Mouse (Mus musculus): ENCODE measurements around the gene Rpl7l1. TPM values are rescaled to one million over a fixed set of nuclear protein-coding genes. Genes with fewer than 3 reads are reported as not detected.

The Rpl7l1 gene
- total RNA-seq, 4 experiments from 2014 or later = 40.2 to 47.5 (median 45.0) TPM

DNA sequence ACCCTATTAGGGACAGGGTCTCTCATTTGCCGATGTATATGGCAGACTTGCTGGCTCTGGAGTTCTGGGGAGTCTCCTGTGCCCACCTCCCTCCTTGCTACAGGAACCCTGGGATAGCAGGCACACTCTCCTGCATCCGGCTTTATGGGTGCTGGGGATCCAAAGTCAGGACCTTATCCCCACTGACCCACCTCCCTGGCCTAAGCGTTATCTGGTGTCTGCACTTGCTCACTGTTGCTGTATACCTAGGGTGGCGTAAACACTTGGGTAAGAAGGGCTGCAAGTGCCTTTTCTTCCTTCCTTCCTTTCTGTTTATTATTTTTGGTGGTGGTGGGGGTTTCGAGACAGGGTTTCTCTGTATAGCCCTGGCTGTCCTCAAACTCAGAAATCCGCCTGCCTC, 41.2 kb downstream of the Rpl7l1 start:
- no peak for DNase-seq (ENCODE audit: low spot score in 2 of 2)

DNA sequence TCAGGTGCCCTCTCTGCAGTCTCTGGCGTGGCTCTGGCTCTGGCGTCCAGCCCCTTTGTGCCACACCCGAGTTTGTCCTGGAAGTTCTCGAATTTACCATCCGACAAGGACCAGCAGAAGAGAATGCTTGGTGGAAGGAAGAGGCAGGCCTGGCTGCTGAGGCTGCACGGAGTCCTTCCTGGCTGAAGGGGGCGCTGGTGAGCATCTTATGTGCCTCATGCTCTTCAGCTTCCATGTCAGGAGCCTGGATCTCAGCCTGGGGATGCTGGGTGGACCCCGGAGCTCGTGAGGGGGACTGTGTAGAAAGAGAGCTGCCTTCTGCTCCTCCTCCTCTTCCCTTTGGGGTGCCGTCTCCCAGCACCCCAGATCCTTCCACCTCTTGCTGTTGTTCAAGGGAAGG, 46.3 kb downstream of the Rpl7l1 start:
- DNase-seq (ENCODE audit: low spot score in 2 of 2) = no peak

GRCm38 (mm10) chr17:46735287-46735686, 47.2 kb downstream of the Rpl7l1 start:
- DNase-seq (ENCODE audit: low spot score in 2 of 2) = no peak

DNA sequence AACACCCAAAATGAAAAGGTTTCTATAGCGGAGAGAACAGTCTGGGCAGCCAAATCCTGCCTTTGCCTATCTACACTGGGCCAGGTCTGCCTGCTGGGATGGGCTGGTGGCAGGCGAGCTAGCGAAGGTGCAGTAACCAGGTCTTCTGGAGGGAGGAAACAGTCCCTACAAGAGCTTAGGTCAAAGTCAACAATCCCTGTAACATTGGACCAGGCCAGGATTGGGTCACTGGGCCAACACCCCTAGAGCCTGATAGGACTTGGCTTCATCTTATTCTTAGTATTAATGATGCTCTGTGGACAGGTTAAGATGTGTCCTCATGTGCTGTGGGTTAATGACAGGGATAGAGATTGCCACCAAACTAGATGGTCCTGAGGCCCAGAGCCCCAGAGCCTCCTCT, 48.4 kb downstream of the Rpl7l1 start:
- DNase-seq (ENCODE audit: low spot score in 2 of 2) = no peak

GRCm38 (mm10) chr17:46728904-46729318, 53.6 kb downstream of the Rpl7l1 start, which contains the start of gene Gnmt:
Gene Gnmt (minus strand): TSS chr17:46729168.
- no peak for DNase-seq (ENCODE audit: low spot score in 2 of 2)

DNA sequence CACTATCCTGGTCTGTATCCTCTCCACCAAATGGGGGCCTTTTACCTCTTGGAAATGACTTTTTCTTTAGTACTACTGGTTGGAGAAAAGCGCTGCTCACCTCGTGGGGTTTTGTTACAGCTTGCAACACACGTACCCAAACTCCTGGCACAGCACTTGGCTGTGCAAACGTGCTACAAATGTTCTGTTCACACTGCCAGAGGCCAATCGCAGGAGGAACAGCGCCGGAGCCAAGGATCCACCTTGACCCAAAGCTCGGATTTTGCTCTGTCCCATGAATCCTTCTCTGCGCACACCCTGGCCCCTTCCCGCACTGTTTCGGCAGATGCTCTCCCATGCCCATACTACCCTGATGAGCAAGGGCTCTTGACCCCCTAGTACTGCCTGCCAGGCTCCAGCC, 54.0 kb downstream of the Rpl7l1 start:
- no peak for DNase-seq (ENCODE audit: low spot score in 2 of 2)

GRCm38 (mm10) chr17:46728021-46728420, 54.5 kb downstream of the Rpl7l1 start:
- no peak for DNase-seq (ENCODE audit: low spot score in 2 of 2)

GRCm38 (mm10) chr17:46727271-46727670, 55.2 kb downstream of the Rpl7l1 start:
- DNase-seq (ENCODE audit: low spot score in 2 of 2) = no peak

DNA sequence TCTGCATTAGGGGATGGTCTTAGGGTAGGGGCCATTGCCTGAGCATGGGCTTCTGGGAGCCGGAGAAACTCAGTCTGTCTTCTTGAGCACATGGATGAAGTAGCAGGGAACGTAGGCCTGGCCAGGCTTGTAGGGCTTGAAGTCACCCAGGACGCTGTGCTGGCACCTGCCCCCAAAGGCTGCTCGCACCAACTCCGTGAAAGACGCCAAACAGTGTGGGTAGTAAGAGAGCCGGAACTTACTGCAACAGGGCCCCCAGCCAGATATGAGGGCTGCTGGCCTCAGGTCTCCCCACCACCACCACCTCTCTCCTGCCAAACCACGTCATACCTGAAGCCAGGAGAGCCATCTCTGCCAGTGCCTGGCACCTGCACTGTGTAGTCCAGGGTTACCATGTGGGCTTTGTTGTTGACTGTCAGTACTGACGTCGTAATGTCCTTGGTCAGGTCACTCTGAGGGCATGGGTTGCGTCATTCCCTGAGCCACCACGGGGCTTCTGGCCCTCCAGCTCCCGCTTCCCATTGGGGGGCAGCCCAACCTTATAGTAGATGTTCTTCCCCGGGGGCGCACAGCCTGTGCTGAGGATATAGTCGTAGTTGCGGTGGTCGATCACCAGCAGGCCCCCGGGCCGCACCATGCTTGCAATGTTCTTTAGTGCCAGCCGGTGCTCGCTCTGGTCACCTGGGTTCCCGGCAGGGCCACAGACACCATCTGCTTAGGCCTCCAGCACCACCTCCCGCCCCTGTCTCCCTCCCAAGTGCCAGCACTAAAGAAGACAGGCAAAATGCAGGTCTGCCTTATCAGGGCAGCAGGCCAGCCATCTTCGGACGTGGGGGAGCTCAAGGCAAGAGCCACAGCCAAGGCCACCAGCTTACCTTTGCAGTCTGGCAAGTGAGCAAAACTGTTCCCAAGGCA, 56.5 kb downstream of the Rpl7l1 start:
- DNase-seq (ENCODE audit: low spot score in 2 of 2) = no peak

DNA sequence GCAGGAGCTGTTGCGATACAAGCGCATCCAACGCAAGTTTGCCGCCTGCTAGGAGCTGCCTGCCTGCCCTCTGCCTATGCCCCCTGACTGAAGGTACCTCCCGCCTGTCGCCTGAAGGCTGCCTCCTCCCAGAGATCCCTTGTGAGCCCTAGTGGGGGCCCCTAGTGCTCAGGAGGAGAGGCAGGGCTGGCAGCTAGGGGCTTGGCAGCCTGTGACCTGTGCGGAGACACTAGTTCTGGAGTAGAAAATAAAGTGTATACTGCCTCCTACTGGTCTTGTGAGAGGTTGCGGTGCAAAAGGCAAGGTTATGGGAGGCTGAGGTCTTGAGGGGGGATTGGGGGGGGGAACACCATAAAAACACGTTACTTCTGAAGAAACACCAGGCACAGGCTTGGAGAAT, 57.2 kb downstream of the Rpl7l1 start:
- no peak for DNase-seq (ENCODE audit: low spot score in 2 of 2)

DNA sequence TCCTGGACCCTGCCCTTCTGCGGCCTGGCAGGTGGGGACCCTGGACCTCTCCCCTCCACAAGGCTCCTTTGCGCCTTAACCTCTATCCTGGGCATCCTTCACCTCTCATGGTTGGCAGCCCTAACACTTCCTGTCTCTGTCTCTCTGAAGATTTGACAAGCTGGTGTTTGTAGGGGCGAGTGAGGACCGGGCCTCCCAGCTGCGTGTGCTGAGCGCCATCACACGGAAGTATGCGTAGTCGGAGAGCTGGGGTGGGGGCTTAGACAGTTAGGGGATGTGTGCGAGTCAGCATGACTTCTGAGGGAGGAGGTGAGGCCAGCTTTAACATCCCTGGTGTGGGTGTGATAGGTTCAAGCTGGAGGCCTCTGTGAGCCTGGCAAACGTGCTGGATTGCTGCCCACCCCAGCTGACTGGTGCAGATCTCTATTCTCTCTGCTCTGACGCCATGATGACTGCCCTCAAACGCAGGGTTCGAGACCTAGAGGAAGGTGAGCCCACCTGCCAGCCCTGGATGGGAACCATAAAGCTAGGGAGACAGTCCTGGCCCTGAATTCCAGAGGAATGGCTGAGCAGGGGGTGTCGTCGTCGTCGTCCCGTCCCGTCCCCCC, 57.9 kb downstream of the Rpl7l1 start:
- no peak for DNase-seq (ENCODE audit: low spot score in 2 of 2)

Other genes with a start within 250 kb of the Rpl7l1 start
- 10 to 100 TPM; 57.2 to 81.6 (median 63.8) TPM for gene Cul9, start 236.3 kb downstream of the Rpl7l1 start, total RNA-seq (2022)
- 10 to 100 TPM; 66.2 to 84.0 (median 73.5) TPM for gene Srf, start 226.5 kb downstream of the Rpl7l1 start, total RNA-seq (2022)
- gene Ptk7, start 153.2 kb downstream of the Rpl7l1 start, total RNA-seq (2022) = 1 to 10 TPM; 8.2 to 9.2 (median 8.9) TPM
- 10 to 100 TPM; 18.9 to 21.8 (median 21.1) TPM for gene Klc4, start 136.7 kb downstream of the Rpl7l1 start, total RNA-seq (2022)
- 10 to 100 TPM; 43.7 to 60.5 (median 51.2) TPM for gene Mrpl2, start 136.4 kb downstream of the Rpl7l1 start, total RNA-seq (2022)
- gene Cul7, start 132.3 kb downstream of the Rpl7l1 start, total RNA-seq (2022) = 10 to 100 TPM; 22.6 to 26.4 (median 23.4) TPM
- 10 to 100 TPM; 12.1 to 20.5 (median 17.0) TPM for gene Rrp36, start 108.3 kb downstream of the Rpl7l1 start, total RNA-seq (2022)
- 100 to 1,000 TPM in 1 of 4 experiments, 10 to 100 TPM in 3; 92.7 to 105 (median 96.4) TPM for gene Mea1, start 103.9 kb downstream of the Rpl7l1 start, total RNA-seq (2022)
- 100 to 1,000 TPM; 155 to 173 (median 166) TPM for gene Klhdc3, start 101.8 kb downstream of the Rpl7l1 start, total RNA-seq (2022)
- 10 to 100 TPM; 78.6 to 86.9 (median 81.8) TPM for gene Ppp2r5d, start 77.6 kb downstream of the Rpl7l1 start, total RNA-seq (2022)
- gene Pex6, start 71.2 kb downstream of the Rpl7l1 start, total RNA-seq (2022) = 10 to 100 TPM; 42.8 to 54.4 (median 51.9) TPM
- 1 to 10 TPM in 2 of 4 experiments, under 1 TPM in 1, not detected in 1; 0.61 to 1.6 (median 1.2) TPM for gene Gnmt, start 53.5 kb downstream of the Rpl7l1 start, total RNA-seq (2022)
- gene Cnpy3, start 30.5 kb downstream of the Rpl7l1 start, total RNA-seq (2022) = 10 to 100 TPM; 64.6 to 68.9 (median 67.9) TPM
- under 1 TPM in 2 of 4 experiments, not detected in 2; 0.29 to 0.49 TPM for gene Ptcra, start 19.0 kb downstream of the Rpl7l1 start, total RNA-seq (2022)
- gene 2310039H08Rik, start 10.0 kb downstream of the Rpl7l1 start, total RNA-seq (2022) = 1 to 10 TPM; 7.3 to 9.2 (median 8.7) TPM
- 10 to 100 TPM; 51.9 to 67.7 (median 61.2) TPM for gene Bicral, start 75.8 kb upstream of the Rpl7l1 start, total RNA-seq (2022)
- gene Tbcc, start 108.0 kb upstream of the Rpl7l1 start, total RNA-seq (2022) = 10 to 100 TPM; 24.8 to 38.5 (median 33.2) TPM
- gene Prph2, start 127.8 kb upstream of the Rpl7l1 start, total RNA-seq (2022) = not detected
- 10 to 100 TPM; 54.3 to 73.3 (median 66.3) TPM for gene Ubr2, start 227.9 kb upstream of the Rpl7l1 start, total RNA-seq (2022)

All from layer of hippocampus, adult 8-10 months (tissue).